Mouse (Mus musculus) hindbrain, postnatal 0 days (tissue): ENCODE results near the gene Gm20837. TPM values are rescaled to one million over a fixed set of nuclear protein-coding genes. Genes with fewer than 3 reads are reported as not detected.
"Not testable (repeated sequence)": the region's sequence is repeated elsewhere in the genome, so short reads cannot be mapped to it uniquely, and the experiment has no call there.

Experiments
- ATAC-seq: fragments of 200-750 bp; cut with Nextera tagmentation; 2 replicates; pipeline ENCODE4 v1.8.0; 2017; ENCODE audit warnings: mild to moderate bottlenecking, moderate TSS enrichment, moderate library complexity
- DNase-seq: peaks from one replicate; pipeline ENCODE4 v3.0.0-alpha.2; 2015; ENCODE audit warnings: low spot score
- H3K27ac ChIP-seq: fragments of 300-500 bp; sonication (generic); 2 replicates; pipeline ENCODE4 v1.5.1; 2014; ENCODE audit warnings: mild to moderate bottlenecking
- H3K27me3 ChIP-seq: fragments of 300-500 bp; sonication (generic); 2 replicates; pipeline ENCODE4 v1.6.1; 2014; ENCODE audit warnings: low read length, mixed read lengths; ENCODE audit not compliant: insufficient read depth
- H3K36me3 ChIP-seq: fragments of 300-500 bp; sonication (generic); 2 replicates; pipeline ENCODE4 v1.6.1; 2014; ENCODE audit warnings: low read length, mixed read lengths; ENCODE audit not compliant: insufficient read depth
- H3K4me1 ChIP-seq: fragments of 300-500 bp; sonication (generic); 2 replicates; pipeline ENCODE4 v1.6.1; 2014; ENCODE audit warnings: antibody characterized with exemption, low read length, mixed read lengths; ENCODE audit not compliant: insufficient read depth
- H3K4me2 ChIP-seq: fragments of 300-500 bp; sonication (generic); 2 replicates; pipeline ENCODE4 v1.6.1; 2014; ENCODE audit warnings: low read depth, mild to moderate bottlenecking, low read length, moderate library complexity, mixed read lengths
- H3K4me3 ChIP-seq: fragments of 300-500 bp; sonication (generic); 2 replicates; pipeline ENCODE4 v1.5.1; 2014; ENCODE audit warnings: low read length
- H3K9ac ChIP-seq: fragments of 300-500 bp; sonication (generic); replicated peaks from 2 replicates; pipeline ENCODE4 v1.6.1; 2014; ENCODE audit warnings: mild to moderate bottlenecking, low read length, moderate library complexity, mixed read lengths
- H3K9me3 ChIP-seq: fragments of 300-500 bp; sonication (generic); 2 replicates; pipeline ENCODE4 v1.6.1; 2016; ENCODE audit warnings: low read length, mixed read lengths
- WGBS: fragments of 180-500 bp; shearing (Covaris S2); extraction: QIAGEN DNeasy Blood & Tissue Kit; methylation state at CpG from one replicate; pipeline ENCODE4 v1.1.7; 2014; 5-methylcytosine and 5-hydroxymethylcytosine counted together
- polyA plus RNA-seq: library from polyadenylated mRNA; unstranded; fragments of >200 nt; fragmentation: Nextera tagmentation; extraction: Ambion mirVana; gene quantifications from 2 replicates; pipeline ENCODE4 v1.2.1, GENCODE M21; 2015
- total RNA-seq: library from RNA; depleted of rRNA; stranded (reverse); fragments of >200 nt; gene quantifications from 2 replicates; pipeline ENCODE4 v1.2.3, GENCODE M21; 2014; rRNA removed

Gm20837 gene
- not detected in 2 replicates for total RNA-seq
- not detected in 2 replicates for polyA plus RNA-seq

GRCm38 (mm10) chrY:90400948-90401347, at the start of gene Gm20837:
Gm20837 (plus strand) TSS chrY:90401248.
- H3K4me1 ChIP-seq, H3K9ac ChIP-seq, H3K9me3 ChIP-seq, H3K27ac ChIP-seq, ATAC-seq, H3K4me2 ChIP-seq, H3K36me3 ChIP-seq, H3K4me3 ChIP-seq, H3K27me3 ChIP-seq, DNase-seq: not testable (repeated sequence)
- WGBS: no CpG with 5 or more reads among the region's 7 CpGs
